ENCODE assay signal across 8 mouse cellular contexts in the genomic region with DNA sequence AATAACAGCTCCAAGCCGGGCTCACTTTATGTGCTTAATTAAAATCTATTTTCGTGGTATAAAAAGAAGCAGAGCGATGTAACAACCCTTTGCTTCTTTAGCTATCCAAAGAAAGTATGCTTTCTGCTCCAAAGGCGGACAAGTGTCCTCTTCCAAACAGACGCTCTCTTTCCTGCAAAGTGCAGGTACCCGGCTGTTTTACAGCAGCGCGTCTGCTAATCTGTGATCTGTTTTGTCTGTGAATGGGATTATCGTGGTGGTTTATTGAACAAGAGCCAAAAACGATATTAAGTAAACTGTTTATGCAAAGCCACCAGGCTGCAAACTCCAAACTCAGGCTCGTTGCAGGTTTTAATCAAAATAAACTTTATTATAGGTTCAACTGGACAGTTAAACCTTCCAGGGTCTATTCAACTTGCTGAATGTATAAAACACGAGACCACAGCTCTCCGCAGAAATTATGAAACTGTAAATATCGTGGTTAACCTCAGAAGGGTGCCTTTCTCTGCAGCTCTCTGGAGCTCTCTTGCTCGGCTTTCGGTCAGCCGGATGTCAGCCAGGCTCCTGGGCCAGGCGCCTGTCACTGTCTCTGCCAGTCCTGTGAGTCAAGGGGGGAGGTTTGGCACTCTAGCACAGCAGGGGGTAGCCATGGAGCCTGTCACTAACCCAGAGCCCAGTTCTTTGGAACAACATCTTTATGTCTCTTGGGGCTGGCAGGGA.
DNase-seq lines count a peak whose midpoint lies in the region; ATAC-seq lines count a peak whose summit lies in the region.

No protein-coding gene starts in this region.

- H3K36me3 ChIP-seq in heart, embryonic 12.5 days, result no peaks in the 10 kb centered on the region
- no peaks in the 10 kb centered on the region for H3K36me3 ChIP-seq in stomach, embryonic 16.5 days (ENCODE audit: control insufficient read depth, insufficient read depth, low read length)

- ATAC-seq in heart, embryonic 12.5 days (ENCODE audit: insufficient number of reproducible peaks, low FRiP score), result no peak
- peak; percentile 68 for ATAC-seq in stomach, embryonic 16.5 days (ENCODE audit: insufficient read depth, low FRiP score)
- ATAC-seq in megakaryocyte, adult 5-6 weeks (ENCODE audit: poor library complexity, severe bottlenecking), result no peak

- no peak overlapping the region for H3K9ac ChIP-seq in heart, embryonic 12.5 days
- no peak overlapping the region for H3K9ac ChIP-seq in stomach, embryonic 16.5 days (ENCODE audit: low read length)

- intact Hi-C loops in heart, postnatal 14 days (cut with DNase I), result no loop called here

- no peak overlapping the region for H3K4me3 ChIP-seq in heart, embryonic 12.5 days
- no peak overlapping the region for H3K4me3 ChIP-seq in stomach, embryonic 16.5 days (replicated peaks; ENCODE audit: low read length)

- H3K27me3 ChIP-seq in heart, embryonic 12.5 days (replicated peaks), result no peaks in the 10 kb centered on the region
- H3K27me3 ChIP-seq in stomach, embryonic 16.5 days (ENCODE audit: control insufficient read depth, insufficient read depth, low read length), result no peaks in the 10 kb centered on the region

- 75% methylated on average over 18 of the region's 18 CpGs for WGBS in heart, embryonic 12.5 days
- 43% methylated on average over 18 of the region's 18 CpGs for WGBS in stomach, embryonic 16.5 days

- peak; percentile 35 for DNase-seq in heart, adult 18-20 months
- peak; percentile 15 for DNase-seq in urinary bladder, postnatal 14 days (ENCODE audit: low spot score)
- DNase-seq in urinary bladder, postnatal 10 days (ENCODE audit: low spot score), result no peak
- peak; percentile 11 to 44 for DNase-seq in heart, postnatal 14 days
- no peak for DNase-seq in embryo, embryonic 10.5 days (ENCODE audit: low spot score)

- peaks cover 8% of the 10 kb centered on the region; the same call in 1 of the 2 replicates for H3K4me1 ChIP-seq in heart, embryonic 12.5 days (replicated peaks)
- H3K4me1 ChIP-seq in stomach, embryonic 16.5 days (ENCODE audit: control insufficient read depth, insufficient read depth, low read length), result peaks cover 11% of the 10 kb centered on the region

- no peaks in the 10 kb centered on the region for H3K9me3 ChIP-seq in heart, embryonic 12.5 days (replicated peaks)
- no peaks in the 10 kb centered on the region for H3K9me3 ChIP-seq in stomach, embryonic 16.5 days (replicated peaks; ENCODE audit: control insufficient read depth, low read length)

- H3K4me2 ChIP-seq in heart, embryonic 12.5 days, result no peak overlapping the region
- H3K4me2 ChIP-seq in stomach, embryonic 16.5 days (ENCODE audit: low read depth, low read length), result peak overlapping the region; percentile 27

- no peak overlapping the region for H3K27ac ChIP-seq in heart, embryonic 12.5 days (ENCODE audit: poor library complexity, severe bottlenecking)
- H3K27ac ChIP-seq in stomach, embryonic 16.5 days (ENCODE audit: low read length), result peak overlapping the region; percentile 84

Comparison
In these comparisons a context has a peak if more than half of its experiments do, and no peak if none do; other contexts are left out.
1. DNase-seq: peak in heart, adult 18-20 months (2 of 2), urinary bladder, postnatal 14 days (single experiment) and heart, postnatal 14 days (2 of 2); none in urinary bladder, postnatal 10 days (single experiment) and embryo, embryonic 10.5 days (single experiment).